Mouse (Mus musculus) activated CD4-positive, CD25-positive, alpha-beta regulatory T cell, adult 9 weeks (primary cell): ENCODE measurements around the gene Relt. TPM values are rescaled to one million over a fixed set of nuclear protein-coding genes. Genes with fewer than 3 reads are reported as not detected.

Source experiments
- polyA plus RNA-seq: library from polyadenylated mRNA; unstranded; fragments of 100-300 nt; shearing (Covaris generic); gene quantifications from one replicate; pipeline ENCODE4 v1.2.1, GENCODE M21; 2017

The Relt gene
- polyA plus RNA-seq, result 31.9 TPM

DNA sequence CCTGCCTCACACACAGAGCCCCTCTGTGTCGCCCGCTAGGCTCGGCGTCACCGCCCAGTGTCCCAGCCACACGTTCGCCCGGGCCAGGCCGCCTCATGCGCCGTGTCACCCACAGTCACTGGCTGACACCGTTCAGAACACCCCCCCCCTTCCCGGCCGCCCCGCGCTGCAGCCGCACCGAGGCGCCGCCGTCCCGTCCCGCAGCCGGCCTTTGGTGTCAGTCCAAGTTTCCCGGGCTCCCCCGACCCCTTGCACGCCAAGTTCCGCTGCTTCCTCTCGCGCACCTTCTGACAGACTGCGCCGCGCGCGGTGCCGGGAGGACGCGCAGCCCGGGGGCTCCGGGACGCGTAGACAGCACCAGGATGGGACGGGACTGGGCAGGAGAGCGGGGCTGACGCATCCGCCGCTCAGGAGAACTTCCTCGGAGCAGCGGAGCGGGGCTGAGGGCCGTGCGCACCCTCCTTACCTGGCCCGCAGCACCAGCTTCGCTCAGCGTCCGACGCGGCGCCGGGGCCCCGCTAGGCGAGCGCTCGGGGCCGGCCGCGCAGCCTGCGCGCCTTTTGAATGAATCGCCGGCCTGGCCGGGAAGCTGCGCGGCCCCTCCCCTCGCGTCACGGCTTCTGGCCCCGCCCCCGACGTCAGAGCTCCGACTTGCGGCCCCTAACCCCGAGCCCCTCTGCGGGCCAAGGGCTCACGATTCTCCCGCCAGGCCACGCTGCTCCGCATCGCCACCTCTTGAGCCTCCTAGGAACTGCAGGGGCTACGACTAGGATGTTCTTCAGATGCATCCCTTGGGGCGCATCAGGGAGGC is at the start of gene Relt:
Gene Relt, minus strand, starts transcription at position 619 of the 811 bp plus-strand sequence.

Other genes starting within 250 kb of the Relt start
- gene Plekhb1, start 201.0 kb downstream of the Relt start, polyA plus RNA-seq, result 0.20 TPM
- 30.2 TPM for gene Fam168a, start 156.8 kb downstream of the Relt start, polyA plus RNA-seq
- 0.11 TPM for gene Arhgef17, start 68.7 kb upstream of the Relt start, polyA plus RNA-seq
- not detected for gene P2ry6, start 111.2 kb upstream of the Relt start, polyA plus RNA-seq
- not detected for gene P2ry2, start 149.4 kb upstream of the Relt start, polyA plus RNA-seq
- 42.5 TPM for gene Fchsd2, start 229.4 kb upstream of the Relt start, polyA plus RNA-seq